Mouse (Mus musculus): ENCODE measurements around the gene Kalrn. TPM values are rescaled to one million over a fixed set of nuclear protein-coding genes. Genes with fewer than 3 reads are reported as not detected.

Kalrn gene
- total and polyA plus RNA-seq, 2 experiments from 2014 or later, result 23.6 to 148 TPM

DNA sequence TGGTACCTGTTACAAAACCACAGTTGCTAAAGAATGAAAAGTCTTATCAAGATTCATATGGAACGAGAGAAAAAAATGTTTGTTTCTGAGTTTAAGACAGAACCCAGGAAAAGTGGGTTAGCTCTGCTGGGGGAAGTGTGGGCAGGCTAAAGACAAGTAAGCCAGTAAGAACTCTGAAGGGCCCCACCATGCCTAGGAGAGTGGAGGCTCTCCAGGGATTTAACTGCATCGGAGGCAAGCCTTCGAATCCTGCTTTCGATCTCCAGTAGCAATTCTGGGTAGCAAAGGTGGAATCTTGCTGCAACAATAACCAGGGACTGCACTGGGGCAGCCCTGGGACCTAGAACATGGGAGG, 526.3 kb downstream of the Kalrn start:
- 93% methylated on average over 4 of the region's 4 CpGs for WGBS
- Histone ChIP-seq H3K27ac (ENCODE audit: low read depth, low read length) (no peak overlapping the region), H3K9me3 (ENCODE audit: low read length) (no peaks in the 10 kb centered on the region), H3K27me3 (ENCODE audit: insufficient read depth, low read length) (no peaks in the 10 kb centered on the region), H3K4me1 (ENCODE audit: insufficient read depth) (no peaks in the 10 kb centered on the region), H3K4me2 (ENCODE audit: low read depth) (no peak overlapping the region), H3K36me3 (ENCODE audit: insufficient read depth) (peaks cover 17% of the 10 kb centered on the region), H3K9ac (no peak overlapping the region), H3K4me3 (ENCODE audit: low read depth, low read length) (no peak overlapping the region)
- DNase-seq (no peak), ATAC-seq (no peak)
- no peak for TF ChIP-seq CTCF (IDR thresholded peaks at IDR 0.05; ENCODE audit: low read depth)

DNA sequence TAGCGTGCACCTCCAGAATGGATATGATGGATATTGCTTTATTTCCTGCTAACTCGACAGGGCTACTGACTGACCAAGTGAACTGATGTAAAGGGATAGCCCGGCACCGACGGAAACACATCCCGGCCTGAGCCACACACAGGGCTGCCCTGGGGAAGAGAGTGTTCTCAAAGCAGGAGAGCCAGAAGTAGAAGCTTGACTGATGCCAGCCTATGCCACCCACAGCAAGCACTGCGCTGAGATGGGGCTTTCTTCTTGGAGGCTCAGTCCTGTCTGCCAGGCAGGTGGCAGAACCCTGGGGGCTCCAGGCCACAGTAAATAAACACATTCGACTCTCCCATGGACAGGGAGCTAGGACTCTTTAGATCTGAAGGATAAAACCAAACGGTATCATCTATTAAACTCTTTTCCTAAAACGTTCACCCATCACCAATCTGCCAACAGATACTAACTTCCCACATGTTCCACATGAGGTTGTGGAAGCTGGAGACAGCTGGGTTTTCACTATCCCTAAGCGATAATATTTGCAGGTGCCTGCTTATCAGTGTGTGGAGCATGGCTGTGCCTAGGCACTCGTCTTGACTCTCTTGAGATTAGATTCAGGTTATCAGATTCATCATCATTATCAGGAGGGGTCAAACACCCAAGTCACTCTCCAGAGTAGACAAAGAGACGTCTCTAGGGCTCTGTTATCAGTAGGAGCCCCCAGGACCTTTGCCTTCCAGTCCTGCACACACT, 526.9 kb downstream of the Kalrn start:
- TF ChIP-seq CTCF (IDR thresholded peaks at IDR 0.05; ENCODE audit: low read depth), result no peak

DNA sequence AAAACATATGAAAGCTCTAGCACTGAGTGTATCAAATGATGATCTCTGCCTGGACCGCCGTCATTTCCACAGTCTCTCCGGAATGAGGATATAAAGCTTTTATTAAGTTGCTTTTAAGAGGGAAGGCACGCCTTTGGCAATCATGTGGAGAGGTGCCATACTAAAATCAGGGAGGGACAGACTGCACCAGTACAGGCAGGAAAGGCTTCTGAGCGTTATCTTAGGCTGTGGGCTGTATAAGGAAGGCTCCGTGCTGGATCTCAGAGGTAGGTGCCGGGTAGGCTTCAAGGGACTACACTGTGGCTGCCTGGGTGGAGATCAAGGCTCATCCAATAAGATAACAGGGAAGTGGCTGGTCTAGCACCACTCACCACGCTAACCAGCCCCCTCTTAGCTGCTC, 528.8 kb downstream of the Kalrn start:
- no peak overlapping the region for H3K27ac ChIP-seq (ENCODE audit: low read depth, low read length)

More for the DNA sequence above, 526.9 kb downstream of the Kalrn start:
- DNase-seq (no peak), ATAC-seq (no peak)
- Histone ChIP-seq H3K9me3 (ENCODE audit: low read length) (no peaks in the 10 kb centered on the region), H3K4me1 (ENCODE audit: insufficient read depth) (no peaks in the 10 kb centered on the region), H3K4me3 (ENCODE audit: low read depth, low read length) (no peak overlapping the region), H3K27me3 (ENCODE audit: insufficient read depth, low read length) (no peaks in the 10 kb centered on the region), H3K4me2 (ENCODE audit: low read depth) (no peak overlapping the region), H3K36me3 (ENCODE audit: insufficient read depth) (peaks cover 22% of the 10 kb centered on the region), H3K27ac (ENCODE audit: low read depth, low read length) (no peak overlapping the region), H3K9ac (no peak overlapping the region)
- WGBS, result 90% methylated on average over 13 of the region's 13 CpGs

DNA sequence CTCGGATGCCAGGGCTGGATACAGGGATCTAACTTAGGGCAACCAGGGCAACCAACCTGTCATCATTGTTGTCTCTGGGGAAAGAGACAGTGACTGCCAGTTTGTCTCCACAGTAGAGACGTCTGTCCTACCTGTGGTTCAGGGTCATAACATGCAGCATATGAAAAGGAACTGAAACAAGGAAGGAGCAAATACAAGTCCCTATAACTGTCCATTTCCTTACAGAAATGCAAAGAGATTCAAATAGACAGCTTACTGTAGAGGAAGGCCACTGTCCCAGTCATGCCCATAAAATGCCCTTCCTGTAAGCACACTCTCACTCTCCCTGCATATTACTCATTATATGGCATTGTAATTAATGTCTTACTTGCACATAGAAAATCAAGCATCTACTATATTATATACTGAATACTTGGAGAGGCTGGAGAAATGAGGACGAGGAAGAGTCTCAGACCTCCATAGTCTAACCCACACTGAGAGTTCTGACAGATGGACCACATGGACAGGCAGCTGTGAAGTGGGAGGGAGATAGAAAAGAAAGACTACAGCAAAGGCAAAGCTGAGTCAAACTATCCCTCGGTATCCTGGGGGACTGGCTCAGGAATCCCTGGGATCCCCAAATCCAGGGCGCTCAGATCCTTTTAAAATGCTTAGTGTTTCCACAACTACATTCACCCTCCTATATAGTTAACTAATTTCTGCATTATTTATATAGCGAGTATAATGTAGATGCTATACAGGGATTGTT, 530.1 kb downstream of the Kalrn start:
- Histone ChIP-seq H3K36me3 (ENCODE audit: insufficient read depth) (peaks cover 31% of the 10 kb centered on the region), H3K4me2 (ENCODE audit: low read depth) (no peak overlapping the region), H3K27me3 (ENCODE audit: insufficient read depth, low read length) (no peaks in the 10 kb centered on the region), H3K4me3 (ENCODE audit: low read depth, low read length) (no peak overlapping the region), H3K9ac (no peak overlapping the region), H3K4me1 (ENCODE audit: insufficient read depth) (no peaks in the 10 kb centered on the region), H3K27ac (ENCODE audit: low read depth, low read length) (no peak overlapping the region), H3K9me3 (ENCODE audit: low read length) (no peaks in the 10 kb centered on the region)
- TF ChIP-seq CTCF (IDR thresholded peaks at IDR 0.05; ENCODE audit: low read depth), result no peak
- 84% methylated on average over 6 of the region's 6 CpGs for WGBS
- DNase-seq (no peak), ATAC-seq (no peak)

More for the DNA sequence above, 528.8 kb downstream of the Kalrn start:
- no peak overlapping the region for H3K4me3 ChIP-seq (ENCODE audit: low read depth, low read length)
- H3K4me1 ChIP-seq (ENCODE audit: insufficient read depth), result no peaks in the 10 kb centered on the region
- H3K27me3 ChIP-seq (ENCODE audit: insufficient read depth, low read length), result no peaks in the 10 kb centered on the region
- no peak for DNase-seq
- H3K4me2 ChIP-seq (ENCODE audit: low read depth), result no peak overlapping the region
- ATAC-seq, result no peak
- 93% methylated on average over 8 of the region's 8 CpGs for WGBS
- no peak overlapping the region for H3K9ac ChIP-seq
- peaks cover 20% of the 10 kb centered on the region for H3K36me3 ChIP-seq (ENCODE audit: insufficient read depth)
- no peak for TF ChIP-seq CTCF (IDR thresholded peaks at IDR 0.05; ENCODE audit: low read depth)
- no peaks in the 10 kb centered on the region for H3K9me3 ChIP-seq (ENCODE audit: low read length)

DNA sequence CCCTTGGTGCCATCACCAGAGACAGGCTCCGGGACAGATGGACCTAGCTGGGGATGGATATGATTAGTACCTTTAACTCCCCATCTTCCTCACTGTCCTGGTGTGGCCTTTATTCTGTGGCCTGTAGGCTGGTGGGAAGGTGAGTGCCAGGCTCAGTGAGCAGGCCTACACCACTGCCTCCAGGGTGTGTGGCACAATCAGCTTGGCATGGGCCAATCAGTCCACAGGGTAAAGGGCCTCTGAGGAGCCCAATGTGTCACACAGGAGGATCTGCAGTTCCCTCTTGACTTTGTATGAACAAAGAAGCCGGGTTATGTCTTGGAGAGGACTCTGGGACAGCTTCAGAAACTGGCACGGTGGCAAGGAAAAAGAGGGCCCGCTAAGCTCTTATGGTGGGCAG, 530.7 kb downstream of the Kalrn start:
- no peak for TF ChIP-seq CTCF (IDR thresholded peaks at IDR 0.05; ENCODE audit: low read depth)
- no peak for ATAC-seq

DNA sequence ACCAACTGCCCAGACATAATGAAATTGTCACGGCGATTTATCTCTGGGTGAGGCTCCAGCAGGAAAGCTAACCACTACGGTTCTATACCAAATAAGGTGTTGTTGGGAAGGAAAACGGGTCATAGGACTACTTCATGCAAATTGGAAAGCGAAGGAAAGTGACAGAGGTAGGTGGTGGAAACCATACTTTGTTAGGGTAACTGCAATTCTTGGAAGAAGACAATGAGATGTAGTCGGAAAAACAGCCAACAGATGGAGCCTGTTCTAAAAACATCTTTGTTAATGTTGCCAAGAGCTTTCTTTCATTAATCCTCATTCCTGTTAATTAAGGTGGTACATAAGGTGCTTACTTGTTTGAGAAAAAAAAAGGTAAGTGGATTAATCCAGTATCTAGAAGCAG, 533.1 kb downstream of the Kalrn start:
- ATAC-seq, result no peak
- Histone ChIP-seq H3K4me1 (ENCODE audit: insufficient read depth) (no peaks in the 10 kb centered on the region), H3K9me3 (ENCODE audit: low read length) (no peaks in the 10 kb centered on the region), H3K27me3 (ENCODE audit: insufficient read depth, low read length) (no peaks in the 10 kb centered on the region), H3K4me2 (ENCODE audit: low read depth) (no peak overlapping the region), H3K27ac (ENCODE audit: low read depth, low read length) (no peak overlapping the region), H3K36me3 (ENCODE audit: insufficient read depth) (peaks cover 48% of the 10 kb centered on the region), H3K4me3 (ENCODE audit: low read depth, low read length) (no peak overlapping the region), H3K9ac (no peak overlapping the region)
- peak; percentile 9 for DNase-seq
- WGBS, result 71% methylated on average over 6 of the region's 6 CpGs
- TF ChIP-seq CTCF (IDR thresholded peaks at IDR 0.05; ENCODE audit: low read depth), result no peak

More for the DNA sequence above, 530.7 kb downstream of the Kalrn start:
- 89% methylated on average over 4 of the region's 4 CpGs for WGBS
- Histone ChIP-seq H3K4me3 (ENCODE audit: low read depth, low read length) (no peak overlapping the region), H3K27ac (ENCODE audit: low read depth, low read length) (no peak overlapping the region), H3K9ac (no peak overlapping the region), H3K9me3 (ENCODE audit: low read length) (no peaks in the 10 kb centered on the region), H3K4me2 (ENCODE audit: low read depth) (no peak overlapping the region), H3K4me1 (ENCODE audit: insufficient read depth) (no peaks in the 10 kb centered on the region), H3K27me3 (ENCODE audit: insufficient read depth, low read length) (no peaks in the 10 kb centered on the region), H3K36me3 (ENCODE audit: insufficient read depth) (peaks cover 37% of the 10 kb centered on the region)
- DNase-seq, result no peak

DNA sequence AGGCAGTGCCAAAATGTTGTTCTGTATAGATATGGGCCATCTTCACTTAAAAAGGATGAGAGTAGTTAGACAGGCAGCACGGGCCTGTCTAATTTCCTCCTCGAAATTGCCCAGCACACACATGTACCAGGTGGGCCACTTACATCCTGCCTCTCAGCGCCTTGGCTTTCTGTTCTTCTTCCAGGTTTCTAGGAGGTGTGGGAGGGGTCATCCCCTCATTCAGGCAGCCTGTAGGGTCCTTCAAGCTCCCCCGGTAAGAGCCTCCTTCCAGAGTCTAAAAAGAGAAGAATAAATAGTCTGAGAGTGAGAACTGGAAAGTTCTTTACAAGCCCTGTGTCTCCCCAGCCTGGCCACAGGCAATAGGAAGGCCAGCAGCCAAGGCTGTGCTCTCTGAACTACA, 533.6 kb downstream of the Kalrn start:
- no peaks in the 10 kb centered on the region for H3K4me1 ChIP-seq (ENCODE audit: insufficient read depth)
- H3K36me3 ChIP-seq (ENCODE audit: insufficient read depth), result peaks cover 51% of the 10 kb centered on the region
- 94% methylated on average over 4 of the region's 4 CpGs for WGBS
- H3K4me3 ChIP-seq (ENCODE audit: low read depth, low read length), result no peak overlapping the region
- no peak for TF ChIP-seq CTCF (IDR thresholded peaks at IDR 0.05; ENCODE audit: low read depth)
- DNase-seq (no peak), ATAC-seq (no peak)
- H3K27me3 ChIP-seq (ENCODE audit: insufficient read depth, low read length), result no peaks in the 10 kb centered on the region
- H3K4me2 ChIP-seq (ENCODE audit: low read depth), result no peak overlapping the region
- H3K27ac ChIP-seq (ENCODE audit: low read depth, low read length), result no peak overlapping the region
- H3K9me3 ChIP-seq (ENCODE audit: low read length), result no peaks in the 10 kb centered on the region
- H3K9ac ChIP-seq, result no peak overlapping the region
